Mouse (Mus musculus) cortical plate, adult 2 months (tissue): ENCODE measurements around the gene Pp2d1.

Experiments used
- CTCF ChIP-seq: fragments of 200-500 bp; IDR thresholded peaks from 2 replicates; pipeline ENCODE4 v1.5.1; 2011; ENCODE audit warnings: mild to moderate bottlenecking, control low read depth, low read length; ENCODE audit not compliant: insufficient read depth; ENCODE audit errors: extremely low read depth
- POLR2A ChIP-seq: fragments of 200-500 bp; IDR thresholded peaks from 2 replicates; pipeline ENCODE4 v1.6.1; 2011; ENCODE audit warnings: mild to moderate bottlenecking, low read length, control low read depth; ENCODE audit not compliant: insufficient read depth; ENCODE audit errors: extremely low read depth

DNA sequence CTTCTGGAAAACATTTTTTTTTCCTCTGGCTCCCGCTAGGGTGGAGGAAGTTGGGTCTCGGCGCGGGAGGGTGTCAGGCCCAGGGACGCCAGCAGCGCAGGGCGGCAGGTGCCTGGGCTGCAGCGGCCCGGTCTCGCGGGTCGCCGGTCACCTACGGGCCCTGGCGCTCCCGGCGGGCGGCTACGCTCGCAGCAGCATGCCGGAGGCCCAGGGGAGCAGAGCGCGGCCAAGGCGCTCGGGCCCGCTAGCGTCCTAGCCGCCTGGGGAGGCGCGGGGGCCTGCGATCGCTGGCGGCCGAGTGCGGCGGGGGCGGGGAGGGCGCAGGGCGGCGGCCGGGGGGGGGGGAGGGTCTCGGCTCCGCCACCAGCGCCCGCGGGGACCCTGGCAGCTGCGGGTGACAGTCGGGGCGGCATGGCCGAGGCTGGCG is 27.7 kb upstream of the Pp2d1 start:
- TF ChIP-seq POLR2A (no peak), CTCF (no peak)
